Mouse (Mus musculus) liver, adult (tissue): ENCODE measurements around the gene Gprc5d.

ENCODE experiments used
- GATA4 ChIP-seq: IDR thresholded peaks from 2 replicates; pipeline ENCODE4 v1.6.1; 2014; ENCODE audit warnings: mild to moderate bottlenecking, low read length; ENCODE audit not compliant: insufficient replicate concordance

Gprc5d gene

GRCm38 (mm10) chr6:135143151-135143550 is 25.1 kb upstream of the Gprc5d start:
- no peak for TF ChIP-seq GATA4

DNA sequence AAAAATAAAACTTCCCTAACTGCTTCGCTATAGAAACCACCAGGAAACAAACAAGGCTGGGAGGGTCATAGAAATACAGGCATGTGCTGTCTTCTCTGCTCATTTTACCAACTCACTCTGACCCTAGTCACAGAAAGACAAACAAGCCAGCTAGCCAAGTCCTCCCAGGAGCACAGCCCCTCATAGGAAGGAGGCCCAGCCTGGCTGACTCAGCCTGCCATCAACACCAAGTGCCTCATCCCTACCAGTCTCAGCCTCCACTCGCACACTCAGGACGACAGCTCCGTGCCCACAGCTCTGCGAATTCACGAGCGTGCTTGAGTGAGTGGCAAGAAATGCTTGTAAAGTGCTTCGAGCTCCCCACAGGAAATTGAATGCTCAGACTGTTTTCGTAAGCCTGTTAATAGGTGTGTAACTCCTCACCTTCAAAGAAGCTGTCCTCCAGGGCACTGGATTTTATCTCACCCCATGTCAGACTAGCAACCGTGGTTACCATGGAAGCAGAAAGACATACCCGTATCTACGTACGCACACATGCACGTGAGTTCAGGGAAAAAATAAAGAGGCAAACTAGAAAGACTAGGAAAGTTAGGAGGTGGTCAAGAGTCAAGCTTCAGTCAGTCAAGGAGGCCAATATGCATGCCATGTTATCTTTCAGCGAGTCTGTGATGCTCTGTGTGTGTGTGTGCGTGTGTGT is 23.5 kb upstream of the Gprc5d start:
- no peak for TF ChIP-seq GATA4

DNA sequence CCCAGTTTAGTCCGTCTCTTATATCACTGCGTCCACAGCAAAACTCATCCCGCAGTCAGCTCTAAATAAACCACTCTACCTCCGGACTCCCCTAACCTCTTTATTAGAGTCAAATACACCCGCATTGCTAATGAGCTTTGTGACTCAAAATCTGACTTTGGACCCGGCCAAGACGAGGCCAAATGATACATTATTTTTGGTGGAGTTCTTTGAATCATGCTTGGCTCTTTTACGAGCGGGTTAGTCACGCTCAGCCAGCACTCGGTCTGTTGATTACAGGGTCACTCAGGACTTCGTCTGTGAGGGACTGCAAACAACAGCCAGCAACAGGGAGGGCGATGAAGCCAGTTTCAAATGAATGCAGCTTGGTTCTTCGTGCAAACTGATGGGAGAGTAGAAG is 20.7 kb upstream of the Gprc5d start:
- TF ChIP-seq GATA4: no peak

- TF ChIP-seq GATA4: no peak
Observed at GRCm38 (mm10) chr6:135138207-135138606, 20.1 kb upstream of the Gprc5d start.

- TF ChIP-seq GATA4: no peak
Observed at GRCm38 (mm10) chr6:135137736-135138135, 19.7 kb upstream of the Gprc5d start.

GRCm38 (mm10) chr6:135136439-135137161 is 18.5 kb upstream of the Gprc5d start:
- no peak for TF ChIP-seq GATA4

DNA sequence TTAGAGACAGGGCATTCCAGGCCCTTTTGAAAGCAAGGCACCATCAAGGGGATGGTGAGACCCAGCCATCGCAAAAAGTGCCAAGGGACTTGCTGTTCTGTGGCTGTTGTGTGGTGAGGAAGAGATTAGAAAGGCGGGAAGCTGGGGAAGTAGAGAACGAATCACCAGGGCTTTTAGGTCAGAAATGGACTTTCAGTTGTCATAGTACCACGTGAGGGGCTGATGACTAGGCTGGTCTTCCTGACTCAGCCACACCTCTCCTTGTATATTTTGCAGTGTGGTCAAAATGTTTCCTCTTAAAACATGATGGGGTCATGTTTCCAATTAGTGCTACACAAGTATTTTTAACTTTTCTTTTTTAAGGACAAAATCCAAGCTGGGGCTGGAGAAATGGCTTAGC is 17.7 kb upstream of the Gprc5d start:
- no peak for TF ChIP-seq GATA4

DNA sequence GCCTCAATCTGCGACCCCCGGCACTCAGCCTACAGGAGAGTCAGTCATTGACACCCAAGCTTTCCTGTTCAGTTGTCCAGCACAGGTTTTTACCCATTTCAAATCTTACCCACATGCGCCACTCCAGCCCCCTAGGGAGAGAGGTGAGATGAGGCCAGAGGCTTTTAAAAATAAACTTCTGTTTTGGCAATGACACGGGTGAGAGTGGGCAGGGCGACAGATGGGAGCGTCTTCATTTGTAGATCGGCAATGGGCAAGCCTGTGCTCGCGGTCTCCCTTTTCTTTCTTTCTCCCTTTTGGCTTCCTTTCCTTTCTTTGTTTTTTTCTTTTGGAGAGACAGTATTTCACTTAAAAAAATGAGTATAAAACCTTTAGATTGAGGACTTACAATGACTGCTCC is 15.4 kb upstream of the Gprc5d start:
- no peak for TF ChIP-seq GATA4

- TF ChIP-seq GATA4: no peak
Observed at GRCm38 (mm10) chr6:135133086-135133485, 15.0 kb upstream of the Gprc5d start.

DNA sequence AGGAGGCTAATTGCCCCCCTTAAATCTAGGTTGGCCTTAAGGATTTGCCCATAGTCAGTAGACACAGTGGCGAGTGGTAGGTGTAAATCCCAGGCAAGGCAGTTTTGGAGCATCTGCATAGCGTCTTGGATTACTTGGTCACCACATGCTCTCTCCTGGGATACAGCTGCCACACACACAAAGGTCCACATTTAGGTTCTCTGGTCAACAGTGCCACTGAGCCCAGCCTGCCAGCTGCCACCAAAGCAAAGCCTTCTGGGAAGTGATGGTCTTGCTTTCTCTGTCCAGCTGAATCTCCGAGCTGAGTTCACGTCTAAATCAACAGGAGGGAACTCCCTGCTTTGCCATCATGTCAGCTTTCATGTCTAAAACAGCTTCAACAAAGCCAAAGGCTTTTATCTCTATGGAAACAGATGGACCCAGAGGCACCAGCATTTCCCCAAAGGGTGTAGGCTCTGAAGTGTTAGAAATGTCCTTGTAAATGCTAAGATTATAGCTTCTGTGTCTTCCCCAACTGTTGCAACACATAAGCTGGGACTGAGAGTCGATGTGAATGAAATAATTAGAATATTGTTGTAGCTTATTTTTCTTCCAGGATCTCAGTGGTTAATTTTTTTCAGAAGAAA is 6.8 kb upstream of the Gprc5d start:
- TF ChIP-seq GATA4: no peak

DNA sequence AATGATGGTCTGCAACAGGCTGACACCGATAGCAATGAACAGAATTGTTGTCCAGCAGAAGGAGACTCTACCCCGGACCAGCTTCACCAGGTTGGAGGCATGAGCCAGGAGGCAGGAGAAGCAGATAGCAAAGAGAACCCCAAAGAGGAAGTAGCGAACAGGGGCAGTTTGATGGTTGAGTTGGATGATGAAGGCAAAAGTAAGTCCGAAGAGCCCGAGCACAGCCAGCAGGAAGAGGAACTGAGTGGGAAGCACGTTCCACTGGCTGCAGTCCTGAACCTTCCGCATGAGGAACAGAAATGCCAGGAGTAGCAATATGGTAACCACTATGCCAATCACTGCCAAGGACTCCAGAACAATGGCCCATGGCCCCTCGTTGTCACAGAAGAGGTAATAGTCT is 1.6 kb downstream of the Gprc5d start:
- TF ChIP-seq GATA4: no peak

GRCm38 (mm10) chr6:135113114-135113436 is 5.0 kb downstream of the Gprc5d start:
- no peak for TF ChIP-seq GATA4

DNA sequence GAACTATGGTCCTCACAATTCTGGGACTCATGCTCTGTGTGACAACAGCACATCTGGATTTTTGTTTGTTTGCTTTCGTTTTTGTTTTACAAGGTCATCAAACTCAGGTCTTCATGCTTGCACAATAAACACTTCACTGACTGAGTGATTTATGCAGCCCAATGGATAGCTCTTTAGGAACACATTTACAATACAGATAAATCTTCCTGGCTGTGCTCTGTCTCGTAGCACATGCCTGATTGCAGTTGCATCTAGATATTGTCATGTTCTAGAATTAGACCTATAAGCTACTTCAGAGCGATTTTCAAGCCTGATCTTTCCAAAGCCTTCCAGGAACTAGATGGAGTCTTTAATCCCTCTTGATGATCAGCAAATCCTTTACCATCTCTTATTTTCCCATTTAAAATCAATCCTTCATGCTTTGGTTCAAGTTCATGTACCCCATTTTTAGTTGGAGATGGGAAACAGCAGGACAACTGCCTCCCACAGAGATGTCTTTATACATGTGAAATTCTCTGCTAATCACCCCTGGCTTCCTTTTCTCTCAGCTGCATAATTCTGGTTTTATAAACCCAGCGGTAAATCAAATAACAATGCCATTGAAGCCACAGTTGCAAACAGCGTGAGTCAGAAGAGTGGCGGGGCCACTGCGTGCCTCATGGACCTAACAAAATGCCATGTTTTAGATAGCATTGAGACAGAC is 5.5 kb downstream of the Gprc5d start:
- TF ChIP-seq GATA4: no peak

- no peak for TF ChIP-seq GATA4
Observed at GRCm38 (mm10) chr6:135107014-135107413, 11.1 kb downstream of the Gprc5d start.

DNA sequence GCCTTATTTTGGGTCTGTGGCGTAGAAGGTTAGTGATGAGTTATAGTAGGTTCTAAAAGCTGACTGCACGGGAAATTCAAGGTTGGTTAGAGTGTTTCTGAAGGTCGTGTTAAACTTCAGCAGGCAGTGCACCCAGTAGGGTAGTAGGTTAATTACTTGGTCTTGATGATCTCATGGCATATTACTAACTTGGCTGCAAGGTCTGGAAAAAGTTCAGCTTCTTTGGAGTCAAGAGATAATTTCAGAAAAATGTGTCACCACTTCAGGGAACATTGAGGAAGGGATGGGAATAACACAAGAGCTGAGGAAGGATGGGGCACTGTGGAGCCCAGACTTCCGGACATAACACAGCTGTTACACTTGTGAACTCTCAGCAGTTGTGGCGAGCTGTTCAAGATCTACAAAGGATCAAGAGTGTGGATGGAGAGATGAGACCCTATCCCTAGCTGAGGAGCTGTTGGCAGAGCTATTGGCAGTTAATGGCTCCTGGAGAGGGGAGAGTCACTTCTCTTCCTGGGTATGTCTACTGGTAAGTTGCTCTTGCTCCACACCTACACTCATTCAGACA is 15.3 kb downstream of the Gprc5d start:
- no peak for TF ChIP-seq GATA4
